Mouse (Mus musculus) layer of hippocampus, postnatal 36 days (tissue): ENCODE measurements around the gene Cd300c2. TPM values are rescaled to one million over a fixed set of nuclear protein-coding genes. Genes with fewer than 3 reads are reported as not detected.
"Not testable (repeated sequence)": the region's sequence is repeated elsewhere in the genome, so short reads cannot be mapped to it uniquely, and the experiment has no call there.

Experiments
- DNase-seq, 2 experiments: peaks; one replicate each; pipeline ENCODE4 v3.0.0; 2022
- total RNA-seq, 2 experiments: library from RNA; stranded (reverse); gene quantifications; 2 replicates each; pipeline ENCODE4 v1.2.3; 2021

Gene Cd300c2
- total RNA-seq, result 1 to 10 TPM; 3.3 to 3.7 TPM

DNA sequence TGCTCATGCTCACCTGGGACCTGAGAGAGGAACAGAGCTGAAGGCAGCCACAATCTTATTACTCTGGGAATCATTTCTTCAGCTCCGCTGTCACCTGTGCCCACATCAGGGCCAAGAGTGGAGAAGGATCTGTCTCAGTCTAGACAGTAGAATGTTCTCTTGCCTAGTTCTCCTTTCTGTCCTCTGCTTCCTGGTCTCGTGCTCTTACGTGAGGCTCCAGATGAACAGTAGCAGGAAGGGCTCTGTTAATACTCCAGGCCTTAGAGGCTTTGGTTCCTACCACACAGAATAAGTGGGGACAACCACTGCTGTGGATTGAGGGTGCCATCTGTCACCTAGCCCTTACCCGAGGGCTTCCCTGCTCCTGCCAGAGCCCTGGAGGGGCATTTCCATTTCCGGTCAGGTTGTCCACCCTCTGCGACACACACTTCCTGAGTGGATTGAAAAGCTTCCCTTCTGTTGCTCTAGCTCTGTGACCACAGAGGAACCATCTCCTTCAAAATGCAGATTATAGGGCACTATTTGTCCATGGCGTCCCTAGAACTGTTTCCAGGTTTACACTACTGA lies at the start of gene Cd300c2:
Cd300c2 (minus strand) TSS at position 407 of the 567 bp plus-strand sequence.
- no peak for DNase-seq

DNA sequence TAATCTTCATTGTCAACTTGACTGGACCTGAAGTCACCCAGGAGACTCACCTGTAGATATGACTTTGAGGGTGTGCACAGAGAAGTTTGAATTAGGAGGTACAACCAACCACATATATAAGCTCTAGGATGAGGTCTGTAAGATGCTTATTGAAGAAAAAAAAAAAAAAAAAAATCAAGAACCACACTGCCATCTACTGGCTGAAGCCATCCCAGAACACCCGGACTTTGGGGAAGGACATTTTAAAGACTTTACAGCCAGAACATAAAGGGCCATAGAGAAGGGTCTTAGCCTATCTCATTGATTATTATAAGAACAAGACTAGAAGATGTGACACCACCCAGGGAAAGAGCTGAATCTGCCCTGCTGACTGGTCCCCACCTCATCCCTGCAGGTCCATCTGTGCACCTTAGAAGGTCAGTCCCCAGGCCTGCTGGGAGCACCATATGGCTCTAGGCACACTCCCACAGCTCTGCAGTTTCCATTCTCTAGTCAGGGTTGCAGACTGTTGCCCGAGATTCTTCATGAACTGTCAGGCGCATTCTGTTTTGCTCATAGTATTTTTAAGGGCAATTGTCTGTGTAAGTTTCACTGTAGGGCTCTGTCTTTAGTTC lies 47.7 kb upstream of the Cd300c2 start:
- DNase-seq, result no peak

DNA sequence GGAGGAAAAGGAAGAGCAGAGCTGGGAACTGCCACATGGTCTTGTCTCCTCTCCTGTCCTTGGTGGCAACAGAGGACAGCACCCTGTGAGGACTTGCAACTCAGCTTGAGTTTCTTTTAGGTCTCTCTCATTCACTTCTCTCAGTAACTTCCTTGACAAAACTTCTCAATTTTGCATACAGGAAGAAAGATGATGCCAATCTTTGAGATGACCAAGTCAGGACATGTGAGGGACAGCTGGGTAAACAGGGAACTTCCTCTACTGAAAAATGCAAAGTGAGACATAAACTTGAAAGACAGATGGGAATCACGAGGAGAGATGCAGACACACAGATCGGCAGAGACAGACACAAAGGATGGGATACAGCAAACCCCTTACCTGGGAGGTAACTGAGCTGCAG lies 46.6 kb upstream of the Cd300c2 start, which contains the start of gene Cd300ld3:
Cd300ld3 (minus strand) TSS at position 151 of the 400 bp plus-strand sequence.
- DNase-seq, result no peak

DNA sequence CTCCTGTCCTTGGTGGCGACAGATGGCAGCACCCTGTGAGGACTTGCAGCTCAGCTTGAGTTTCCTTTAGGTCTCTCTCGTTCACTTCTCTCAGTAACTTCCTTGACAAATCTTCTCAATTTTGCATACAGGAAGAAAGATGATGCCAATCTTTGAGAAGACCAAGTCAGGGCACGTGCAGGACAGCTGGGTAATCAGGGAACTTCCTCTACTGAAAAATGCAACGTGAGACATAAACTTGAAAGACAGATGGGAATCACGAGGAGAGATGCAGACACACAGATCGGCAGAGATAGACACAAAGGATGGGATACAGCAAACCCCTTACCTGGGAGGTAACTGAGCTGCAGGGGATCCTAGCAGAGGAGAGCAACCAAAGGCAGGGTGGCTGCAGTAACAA lies 36.0 kb upstream of the Cd300c2 start, which contains the start of gene Cd300ld5:
Cd300ld5 (minus strand) TSS at position 101 of the 400 bp plus-strand sequence.
- DNase-seq, result not testable (repeated sequence)

DNA sequence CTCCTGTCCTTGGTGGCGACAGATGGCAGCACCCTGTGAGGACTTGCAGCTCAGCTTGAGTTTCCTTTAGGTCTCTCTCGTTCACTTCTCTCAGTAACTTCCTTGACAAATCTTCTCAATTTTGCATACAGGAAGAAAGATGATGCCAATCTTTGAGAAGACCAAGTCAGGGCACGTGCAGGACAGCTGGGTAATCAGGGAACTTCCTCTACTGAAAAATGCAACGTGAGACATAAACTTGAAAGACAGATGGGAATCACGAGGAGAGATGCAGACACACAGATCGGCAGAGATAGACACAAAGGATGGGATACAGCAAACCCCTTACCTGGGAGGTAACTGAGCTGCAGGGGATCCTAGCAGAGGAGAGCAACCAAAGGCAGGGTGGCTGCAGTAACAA lies 25.2 kb upstream of the Cd300c2 start, which contains the start of gene Cd300ld4:
Cd300ld4 (minus strand) TSS at position 101 of the 400 bp plus-strand sequence.
- not testable (repeated sequence) for DNase-seq

DNA sequence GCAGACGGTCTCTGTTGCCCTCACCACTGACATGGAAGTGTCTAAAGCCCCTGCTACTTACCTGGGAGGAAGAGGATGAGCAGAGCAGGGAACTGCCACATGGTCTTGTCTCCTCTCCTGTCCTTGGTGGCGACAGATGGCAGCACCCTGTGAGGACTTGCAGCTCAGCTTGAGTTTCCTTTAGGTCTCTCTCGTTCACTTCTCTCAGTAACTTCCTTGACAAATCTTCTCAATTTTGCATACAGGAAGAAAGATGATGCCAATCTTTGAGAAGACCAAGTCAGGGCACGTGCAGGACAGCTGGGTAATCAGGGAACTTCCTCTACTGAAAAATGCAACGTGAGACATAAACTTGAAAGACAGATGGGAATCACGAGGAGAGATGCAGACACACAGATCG lies 14.4 kb upstream of the Cd300c2 start, which contains the start of gene Cd300ld2:
Cd300ld2 (minus strand) TSS at position 101 of the 400 bp plus-strand sequence.
- not testable (repeated sequence) for DNase-seq

DNA sequence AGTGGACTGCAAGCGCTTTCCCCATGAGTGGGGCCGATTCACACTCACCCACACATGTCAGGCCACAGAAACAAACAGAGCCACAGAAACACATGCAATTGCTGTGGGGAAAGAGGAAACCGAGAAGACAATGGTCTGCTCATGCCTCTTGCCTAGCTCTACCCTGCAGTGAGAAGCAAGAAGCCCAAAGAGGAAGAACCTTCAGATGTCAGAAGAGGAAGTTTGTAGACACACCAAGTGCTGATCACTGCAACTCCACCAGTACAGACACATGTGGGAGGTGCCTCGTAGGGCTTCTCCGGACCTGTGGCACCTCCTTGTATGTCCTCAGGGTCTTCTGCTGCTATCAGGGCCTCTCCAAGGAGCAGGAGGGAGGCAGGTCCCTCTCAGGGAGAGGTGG lies 2.4 kb upstream of the Cd300c2 start:
- no peak for DNase-seq

DNA sequence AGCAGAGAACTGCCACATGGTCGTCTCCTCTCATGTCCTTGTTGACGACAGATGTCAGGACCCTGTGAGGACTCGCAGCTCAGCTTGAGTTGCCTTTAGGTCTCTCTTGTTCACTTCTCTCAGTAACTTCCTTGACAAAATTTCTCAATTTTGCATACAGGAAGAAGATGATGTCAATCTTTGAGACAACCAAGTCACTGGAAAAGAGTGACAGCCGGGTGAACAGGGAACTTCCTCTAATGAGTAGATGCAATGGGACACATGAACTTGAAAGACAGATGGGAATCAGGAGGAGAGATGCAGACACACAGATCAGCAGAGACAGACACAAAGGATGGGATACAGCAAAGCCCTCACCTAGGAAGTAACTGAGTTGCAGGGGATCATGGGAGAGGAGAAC lies 11.9 kb downstream of the Cd300c2 start, which contains the start of gene Cd300ld:
Cd300ld (minus strand) TSS at position 130 of the 400 bp plus-strand sequence.
- DNase-seq, result no peak

DNA sequence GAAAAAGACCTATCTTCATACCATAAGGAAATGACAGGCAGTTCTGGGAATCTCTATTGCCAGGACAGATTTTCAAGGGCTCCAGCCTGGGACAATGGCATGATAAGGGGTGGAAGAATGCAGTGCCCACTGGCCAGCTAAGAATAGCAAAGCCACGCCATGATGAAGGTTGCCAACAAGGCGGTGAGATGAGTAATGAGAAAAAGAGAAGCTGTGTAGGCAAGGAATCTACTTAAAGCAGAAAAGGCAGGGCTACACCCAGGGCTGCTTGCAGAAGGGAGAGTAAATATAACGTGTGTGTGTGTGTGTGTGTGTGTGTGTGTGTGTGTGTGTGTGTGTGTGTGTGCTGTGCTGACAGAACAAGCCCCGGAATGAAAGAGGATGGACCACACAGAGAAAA lies 19.8 kb downstream of the Cd300c2 start:
- no peak for DNase-seq

DNA sequence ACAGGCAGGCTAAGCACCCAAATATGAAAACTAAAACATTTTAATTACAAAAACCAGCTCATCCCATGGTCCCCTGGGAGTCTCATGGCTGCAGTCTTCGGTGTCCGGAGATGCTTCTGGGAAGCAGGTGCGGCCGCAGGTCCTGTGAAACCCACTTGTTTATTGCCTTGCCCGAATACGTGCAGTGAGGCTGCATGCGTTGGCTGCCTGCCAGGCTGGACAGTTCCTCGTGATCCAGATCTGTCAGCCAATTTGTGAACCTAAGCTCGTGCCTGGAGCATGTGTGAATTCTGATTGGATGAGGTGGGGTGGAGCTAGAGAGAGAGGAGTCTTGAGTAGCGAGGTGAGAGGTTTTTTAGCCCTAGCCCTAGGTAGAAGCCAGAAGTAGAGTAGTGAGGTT lies 29.0 kb downstream of the Cd300c2 start:
- no peak for DNase-seq

DNA sequence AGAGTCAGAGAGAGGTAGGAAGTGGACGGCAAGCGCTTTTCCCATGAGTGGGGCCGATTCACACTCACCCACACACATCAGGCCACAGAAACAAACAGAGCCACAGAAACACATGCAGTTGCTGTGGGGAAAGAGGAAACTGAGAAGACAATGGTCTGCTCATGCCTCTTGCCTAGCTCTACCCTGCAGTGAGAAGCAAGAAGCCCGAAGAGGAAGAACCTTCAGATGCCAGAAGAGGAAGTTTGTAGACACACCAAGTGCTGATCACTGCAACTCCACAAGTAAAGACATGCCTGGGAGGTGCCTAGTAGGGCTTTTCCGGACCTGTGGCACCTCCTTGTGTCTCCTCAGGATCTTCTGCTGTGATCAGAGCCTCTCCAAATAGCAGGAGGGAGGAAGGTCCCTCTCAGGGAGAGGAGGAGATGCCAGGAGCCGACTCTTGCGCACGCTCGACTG lies 32.9 kb downstream of the Cd300c2 start, which contains the start of gene Cd300c:
Cd300c (minus strand) TSS at position 406 of the 456 bp plus-strand sequence.
- no peak for DNase-seq

DNA sequence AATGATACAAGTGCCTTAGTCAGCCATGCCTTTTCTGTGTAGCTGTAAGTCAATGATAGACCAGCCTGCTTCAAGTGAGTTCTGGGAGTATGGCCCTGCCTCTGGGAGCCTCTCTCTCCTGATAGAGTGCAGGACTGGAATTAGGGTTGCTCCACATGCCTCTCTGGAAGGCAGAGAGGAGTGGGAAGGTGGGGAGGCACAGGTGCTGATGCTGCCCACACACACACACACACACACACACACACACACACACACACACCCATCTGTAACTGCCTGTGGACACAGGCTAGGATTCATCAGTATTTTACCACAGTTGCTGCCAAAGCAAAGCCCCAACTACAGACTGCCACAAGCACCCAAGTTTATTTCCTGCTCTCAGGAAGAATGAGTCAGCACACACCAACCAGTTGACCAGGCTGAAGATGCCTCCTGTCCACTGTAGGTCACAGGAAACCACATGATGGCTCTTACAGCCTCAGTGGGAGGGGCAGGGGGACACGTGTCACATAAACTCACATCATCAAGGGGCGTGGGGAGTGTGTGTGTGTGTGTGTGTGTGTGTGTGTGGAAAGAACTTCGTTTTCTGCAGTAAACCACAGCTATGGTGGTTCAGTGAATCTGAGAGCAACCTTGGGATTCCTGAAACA lies 36.4 kb downstream of the Cd300c2 start:
- no peak for DNase-seq

DNA sequence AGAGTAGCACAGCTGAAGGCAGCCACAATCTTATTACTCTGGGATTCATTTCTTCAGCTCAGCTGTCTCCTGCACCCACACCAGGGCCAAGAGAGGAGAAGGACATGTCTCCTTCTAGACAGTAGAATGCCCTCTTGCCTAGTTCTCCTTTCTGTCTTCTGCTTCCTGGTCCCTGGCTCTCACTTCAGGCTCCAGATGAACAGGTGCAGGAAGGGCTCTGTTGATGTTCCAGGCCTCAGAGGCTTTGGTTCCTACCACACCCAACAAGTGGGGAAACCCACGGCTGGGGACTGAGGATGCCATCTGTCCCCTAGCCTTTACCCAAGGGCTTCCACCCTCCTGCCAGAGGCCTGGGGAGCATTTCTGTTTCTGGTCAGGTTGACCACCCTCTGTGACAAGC lies 41.3 kb downstream of the Cd300c2 start:
- no peak for DNase-seq

Other genes with a start within 250 kb of the Cd300c2 start
- gene Kif19a, start 236.5 kb downstream of the Cd300c2 start, total RNA-seq, result 1 to 10 TPM; 4.0 to 6.1 TPM
- gene Btbd17, start 205.9 kb downstream of the Cd300c2 start, total RNA-seq, result 10 to 100 TPM; 24.1 to 24.6 TPM
- not detected for gene Gpr142, start 203.0 kb downstream of the Cd300c2 start, total RNA-seq
- gene Gprc5c, start 150.7 kb downstream of the Cd300c2 start, total RNA-seq, result 1 to 10 TPM; 3.6 to 5.1 TPM
- gene Cd300a, start 111.8 kb downstream of the Cd300c2 start, total RNA-seq, result under 1 TPM; 0.40 to 0.56 TPM
- gene Cd300lb, start 67.5 kb downstream of the Cd300c2 start, total RNA-seq, result not detected
- not detected for gene Cd300c, start 32.7 kb downstream of the Cd300c2 start, total RNA-seq
- gene Cd300ld, start 12.0 kb downstream of the Cd300c2 start, total RNA-seq, result under 1 TPM in 1 of 2 experiments, not detected in 1; 0.20 TPM
- not detected for gene Cd300ld2, start 14.3 kb upstream of the Cd300c2 start, total RNA-seq
- gene Cd300ld4, start 25.1 kb upstream of the Cd300c2 start, total RNA-seq, result 1 to 10 TPM in 1 of 2 experiments, under 1 TPM in 1; 0.60 to 2.3 TPM
- 1 to 10 TPM in 1 of 2 experiments, not detected in 1; 1.8 TPM for gene Cd300ld5, start 35.9 kb upstream of the Cd300c2 start, total RNA-seq
- gene Cd300ld3, start 46.5 kb upstream of the Cd300c2 start, total RNA-seq, result not detected
- gene Cd300e, start 60.3 kb upstream of the Cd300c2 start, total RNA-seq, result not detected
- 1 to 10 TPM; 2.3 to 2.7 TPM for gene Rab37, start 89.6 kb upstream of the Cd300c2 start, total RNA-seq
- gene Cd300lf, start 132.1 kb upstream of the Cd300c2 start, total RNA-seq, result under 1 TPM; 0.22 to 0.58 TPM
- gene Slc9a3r1, start 161.5 kb upstream of the Cd300c2 start, total RNA-seq, result 10 to 100 TPM; 72.1 to 73.7 TPM
- gene Tmem104, start 185.6 kb upstream of the Cd300c2 start, total RNA-seq, result 10 to 100 TPM; 16.7 to 19.1 TPM
- 10 to 100 TPM; 21.7 to 24.1 TPM for gene Nat9, start 186.0 kb upstream of the Cd300c2 start, total RNA-seq